Mouse (Mus musculus) thymus, adult 2 months (tissue): ENCODE data around the gene Galns.

Source experiments
- CTCF ChIP-seq: fragments of 200-500 bp; IDR thresholded peaks from 2 replicates; pipeline ENCODE4 v1.5.1; 2012; ENCODE audit warnings: mild to moderate bottlenecking, control low read depth, low read length, moderate library complexity, borderline replicate concordance; ENCODE audit not compliant: control insufficient read depth, poor library complexity, insufficient read depth; ENCODE audit errors: extremely low read depth
- POLR2A ChIP-seq: fragments of 200-500 bp; IDR thresholded peaks from 2 replicates; pipeline ENCODE4 v1.6.1; 2012; ENCODE audit warnings: mild to moderate bottlenecking, low read length, control low read depth, moderate library complexity; ENCODE audit not compliant: control insufficient read depth, poor library complexity, insufficient read depth; ENCODE audit errors: extremely low read depth

DNA sequence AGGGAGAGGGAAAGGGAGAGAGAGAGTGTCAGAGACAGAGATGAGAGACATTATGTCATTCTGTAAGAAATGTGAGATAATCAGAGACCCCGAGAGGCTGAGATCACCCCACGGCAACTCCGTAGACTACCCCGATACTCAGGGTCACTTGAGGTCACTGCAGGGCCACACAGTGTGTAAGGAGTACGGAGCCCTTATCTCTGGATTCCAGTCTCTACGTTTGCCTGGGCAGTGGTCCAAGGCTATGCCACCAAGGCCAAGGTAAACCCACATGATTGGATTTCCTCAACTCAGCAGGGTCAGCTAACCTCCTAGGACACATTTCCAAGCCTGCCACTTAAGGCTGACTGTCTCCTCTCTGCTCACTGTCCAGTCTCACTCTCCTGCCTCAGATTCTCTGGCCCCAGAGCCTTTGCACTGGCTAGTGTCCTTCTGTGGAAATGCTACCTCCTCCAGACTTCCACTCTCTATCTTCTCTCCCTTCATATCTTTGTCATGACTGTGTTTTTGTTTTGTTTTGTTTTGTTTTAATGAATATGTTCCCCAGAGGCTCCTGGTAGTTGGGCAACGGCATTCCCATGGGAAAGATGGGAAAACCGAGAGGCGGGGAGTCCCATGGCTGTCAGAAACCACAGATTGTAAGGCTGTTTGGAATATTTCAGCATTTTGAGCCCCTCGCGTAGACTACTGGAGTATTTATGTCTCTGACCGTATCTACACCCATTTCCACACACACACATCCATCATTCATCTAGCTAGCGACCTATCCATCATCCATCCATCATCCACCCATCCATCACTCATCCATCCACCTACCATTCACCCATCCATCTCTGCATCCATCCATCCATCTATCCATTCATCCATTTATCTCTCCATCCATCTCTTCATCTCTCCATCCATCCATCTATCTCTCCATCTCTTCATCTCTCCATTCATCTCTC, 45.1 kb upstream of the Galns start:
- TF ChIP-seq CTCF = no peak
- no peak for TF ChIP-seq POLR2A
